Mouse (Mus musculus): ENCODE results near the gene Ccnc. TPM values are rescaled to one million over a fixed set of nuclear protein-coding genes. Genes with fewer than 3 reads are reported as not detected.

Ccnc gene
- total RNA-seq (2015) (41.6 and 47.0 TPM in 2 replicates), total RNA-seq (2017) (32.6 and 41.0 TPM in 2 replicates)

GRCm38 (mm10) chr4:21727615-21728165 lies at the start of gene Ccnc:
Gene Ccnc (plus strand): TSS chr4:21727701.
- peak; percentile 97 for ATAC-seq (ENCODE audit: poor library complexity, severe bottlenecking)

GRCm38 (mm10) chr4:21678101-21678974 lies 49.2 kb upstream of the Ccnc start:
- no peak for ATAC-seq (ENCODE audit: poor library complexity, severe bottlenecking)

GRCm38 (mm10) chr4:21678975-21679623 lies 48.4 kb upstream of the Ccnc start:
- ATAC-seq (ENCODE audit: poor library complexity, severe bottlenecking), result peak; percentile 66

GRCm38 (mm10) chr4:21679624-21680480 lies 47.6 kb upstream of the Ccnc start:
- ATAC-seq (ENCODE audit: poor library complexity, severe bottlenecking), result no peak

- no peak for ATAC-seq (ENCODE audit: poor library complexity, severe bottlenecking)
Measured at GRCm38 (mm10) chr4:21680971-21681370, 46.5 kb upstream of the Ccnc start.

GRCm38 (mm10) chr4:21682421-21683150 lies 44.9 kb upstream of the Ccnc start:
- no peak for ATAC-seq (ENCODE audit: poor library complexity, severe bottlenecking)

- ATAC-seq (ENCODE audit: poor library complexity, severe bottlenecking), result no peak
Measured at GRCm38 (mm10) chr4:21684341-21684970, 43.0 kb upstream of the Ccnc start.

GRCm38 (mm10) chr4:21685595-21686091 lies 41.9 kb upstream of the Ccnc start, which contains the start of gene Prdm13:
Gene Prdm13 (minus strand): TSS chr4:21685963.
- ATAC-seq (ENCODE audit: poor library complexity, severe bottlenecking), result no peak

GRCm38 (mm10) chr4:21686416-21686815 lies 41.1 kb upstream of the Ccnc start:
- ATAC-seq (ENCODE audit: poor library complexity, severe bottlenecking), result no peak

- no peak for ATAC-seq (ENCODE audit: poor library complexity, severe bottlenecking)
Measured at GRCm38 (mm10) chr4:21686934-21687333, 40.6 kb upstream of the Ccnc start.

GRCm38 (mm10) chr4:21687783-21688702 lies 39.5 kb upstream of the Ccnc start:
- ATAC-seq (ENCODE audit: poor library complexity, severe bottlenecking), result no peak

- no peak for ATAC-seq (ENCODE audit: poor library complexity, severe bottlenecking)
Measured at GRCm38 (mm10) chr4:21688703-21689200, 38.7 kb upstream of the Ccnc start.

- ATAC-seq (ENCODE audit: poor library complexity, severe bottlenecking), result no peak
Measured at GRCm38 (mm10) chr4:21689492-21689941, 38.0 kb upstream of the Ccnc start.

GRCm38 (mm10) chr4:21690221-21690620 lies 37.3 kb upstream of the Ccnc start:
- ATAC-seq (ENCODE audit: poor library complexity, severe bottlenecking), result no peak

GRCm38 (mm10) chr4:21695638-21696254 lies 31.8 kb upstream of the Ccnc start:
- peak; percentile 78 for ATAC-seq (ENCODE audit: poor library complexity, severe bottlenecking)

- no peak for ATAC-seq (ENCODE audit: poor library complexity, severe bottlenecking)
Measured at GRCm38 (mm10) chr4:21705046-21705445, 22.5 kb upstream of the Ccnc start.

- ATAC-seq (ENCODE audit: poor library complexity, severe bottlenecking), result peak; percentile 82
Measured at GRCm38 (mm10) chr4:21712147-21712546, 15.4 kb upstream of the Ccnc start.

Measured in megakaryocyte, adult 5-6 weeks (primary cell).